Mouse (Mus musculus) embryo, embryonic 11.5 days (tissue): ENCODE results near the gene Lgals1.

Experiments used
- DNase-seq: peaks from one replicate; pipeline ENCODE4 v3.0.0-alpha.2; 2012; ENCODE audit warnings: low read depth, low spot score

Lgals1 gene

DNA sequence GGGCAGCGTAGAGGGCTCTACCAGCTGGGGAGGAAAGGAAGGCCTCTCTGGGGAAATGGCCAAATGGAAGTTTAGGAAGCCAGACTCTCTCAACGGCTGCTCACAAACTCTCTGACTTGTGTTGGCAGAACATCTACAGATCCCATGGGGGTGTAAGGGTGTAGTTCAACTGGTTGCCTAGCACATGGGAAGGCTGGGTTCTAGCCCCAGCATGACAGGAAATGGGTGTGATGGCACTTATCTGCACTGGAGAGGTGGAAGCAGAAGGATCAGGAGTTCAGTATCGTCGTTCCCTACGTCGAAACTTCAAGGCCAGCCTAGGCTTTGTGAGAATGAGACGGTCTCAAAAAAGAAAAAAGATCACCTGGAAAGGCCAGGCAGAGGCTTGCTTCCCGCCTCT lies 17.5 kb upstream of the Lgals1 start:
- no peak for DNase-seq

DNA sequence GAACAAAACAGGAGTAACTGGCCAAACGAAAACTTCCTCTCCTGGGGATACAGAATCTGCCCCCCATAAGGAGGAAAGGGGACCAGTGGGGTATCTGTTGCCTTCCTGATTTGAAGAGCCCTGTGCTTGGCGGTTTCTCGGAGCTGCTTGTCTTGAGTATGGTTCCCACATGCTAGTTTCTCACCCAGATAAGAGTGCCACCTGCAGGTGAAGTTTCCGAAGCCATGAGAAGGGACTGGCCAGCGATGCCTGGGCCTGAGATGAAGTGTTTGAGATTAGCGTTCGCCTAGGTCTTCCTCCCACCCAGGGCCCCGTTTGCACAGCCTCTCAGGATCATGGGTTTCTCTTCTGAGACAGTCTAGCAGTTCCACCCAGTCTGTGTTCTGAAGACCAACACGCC lies 14.5 kb upstream of the Lgals1 start:
- no peak for DNase-seq

DNA sequence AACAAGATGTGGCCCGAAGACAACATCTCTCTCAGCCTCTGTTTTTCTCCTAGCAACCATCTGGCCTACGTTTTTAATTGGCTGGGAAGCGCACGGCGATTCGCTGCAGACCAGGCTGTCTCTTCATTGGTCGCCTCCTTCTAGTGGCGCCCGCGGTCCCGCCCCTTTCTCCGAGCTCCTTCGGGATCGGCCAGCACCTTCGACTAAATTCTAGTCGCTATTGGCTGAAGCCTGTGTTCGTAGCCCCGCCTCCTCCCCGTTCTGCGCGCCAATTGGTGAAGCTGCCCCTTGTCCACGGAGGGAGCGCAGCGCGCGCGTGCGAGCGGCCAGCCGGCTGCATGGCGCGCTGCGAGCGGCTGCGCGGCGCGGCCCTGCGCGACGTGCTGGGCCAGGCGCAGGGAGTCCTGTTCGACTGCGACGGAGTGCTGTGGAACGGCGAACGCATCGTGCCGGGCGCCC lies 12.9 kb upstream of the Lgals1 start, which contains the start of gene Pdxp:
Pdxp (plus strand) TSS at position 288 of the 459 bp plus-strand sequence.
- DNase-seq, result peak; percentile 98

DNA sequence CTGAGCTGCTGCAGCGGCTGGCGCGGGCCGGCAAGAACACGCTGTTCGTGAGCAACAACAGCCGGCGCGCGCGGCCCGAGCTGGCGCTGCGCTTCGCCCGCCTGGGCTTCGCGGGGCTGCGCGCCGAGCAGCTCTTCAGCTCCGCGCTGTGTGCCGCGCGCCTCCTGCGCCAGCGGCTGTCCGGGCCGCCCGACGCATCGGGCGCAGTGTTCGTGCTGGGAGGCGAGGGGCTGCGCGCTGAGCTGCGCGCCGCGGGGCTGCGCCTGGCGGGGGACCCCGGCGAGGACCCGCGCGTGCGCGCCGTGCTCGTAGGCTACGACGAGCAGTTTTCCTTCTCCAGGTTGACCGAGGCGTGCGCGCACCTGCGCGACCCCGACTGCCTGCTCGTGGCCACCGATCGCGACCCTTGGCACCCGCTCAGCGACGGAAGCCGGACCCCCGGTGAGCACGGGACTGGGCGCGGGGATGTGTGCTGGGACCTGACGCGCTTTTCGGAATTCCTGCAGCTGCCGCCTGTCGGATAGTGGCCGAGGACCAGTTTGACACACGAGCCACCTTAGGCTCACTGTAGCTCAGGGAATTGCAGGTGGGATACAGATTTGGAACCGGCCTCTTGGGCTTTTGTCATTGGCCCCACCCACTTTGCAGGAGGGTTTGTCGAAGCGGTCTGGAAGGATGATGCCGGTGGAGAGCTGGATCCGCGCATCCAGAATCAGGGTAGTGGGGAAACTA lies 12.3 kb upstream of the Lgals1 start:
- DNase-seq, result no peak

DNA sequence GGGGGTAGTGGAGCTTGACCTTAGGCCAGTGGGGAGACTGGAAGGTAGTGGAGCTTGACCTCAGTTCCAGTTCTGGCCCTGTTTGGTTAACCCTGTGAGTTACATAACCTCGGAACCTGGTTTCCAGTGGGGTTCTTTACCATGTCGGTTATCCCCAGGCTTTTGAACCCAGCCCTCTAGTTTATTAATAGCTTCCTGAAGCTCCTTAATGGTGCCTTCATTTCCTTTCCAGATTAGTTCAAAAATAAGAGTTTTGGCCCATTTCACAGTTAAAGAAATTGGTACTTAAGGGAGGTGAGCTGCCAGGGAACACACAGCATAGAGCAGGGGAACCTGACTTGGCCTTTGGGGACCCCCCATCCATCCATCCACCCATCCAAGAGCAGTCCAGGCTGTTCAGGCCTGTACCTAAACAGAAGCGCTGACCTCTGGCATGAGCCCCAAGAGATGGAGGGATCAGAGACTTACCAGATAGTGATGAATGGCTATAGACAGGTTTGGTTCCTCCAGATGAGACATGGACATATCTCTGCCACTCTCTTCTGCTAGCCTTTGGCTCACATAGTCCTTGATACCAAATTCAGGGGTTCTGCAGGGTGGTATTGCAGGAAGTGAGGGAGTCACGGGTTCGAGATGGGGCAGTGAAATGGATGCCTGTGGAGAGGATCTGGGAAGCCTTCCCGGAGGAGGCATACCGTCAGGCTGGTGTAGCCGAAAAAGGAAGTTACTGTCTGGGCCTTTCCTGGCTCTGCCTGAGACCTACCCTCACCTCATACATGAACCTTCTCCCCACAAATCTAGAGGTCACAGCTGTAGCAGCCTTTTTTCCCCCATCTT lies 11.5 kb upstream of the Lgals1 start:
- DNase-seq, result no peak

DNA sequence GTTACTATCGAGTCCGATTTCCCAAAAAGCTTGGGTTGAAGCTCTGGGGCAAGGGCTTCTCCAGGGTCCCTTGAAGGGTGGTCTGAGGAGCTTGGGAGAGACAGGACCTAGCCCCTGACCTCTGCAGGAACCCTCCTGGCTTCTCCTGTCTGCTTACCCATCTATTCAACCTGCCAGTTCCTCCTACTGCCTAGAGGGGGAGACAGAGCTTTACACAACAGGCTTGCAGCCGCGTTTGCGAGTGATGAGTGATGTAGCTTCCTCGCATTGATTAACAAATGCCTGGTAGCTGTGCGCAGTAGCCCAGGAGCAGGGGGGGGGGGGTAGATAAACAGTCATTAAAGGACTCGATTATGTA lies 10.9 kb upstream of the Lgals1 start:
- DNase-seq, result no peak

DNA sequence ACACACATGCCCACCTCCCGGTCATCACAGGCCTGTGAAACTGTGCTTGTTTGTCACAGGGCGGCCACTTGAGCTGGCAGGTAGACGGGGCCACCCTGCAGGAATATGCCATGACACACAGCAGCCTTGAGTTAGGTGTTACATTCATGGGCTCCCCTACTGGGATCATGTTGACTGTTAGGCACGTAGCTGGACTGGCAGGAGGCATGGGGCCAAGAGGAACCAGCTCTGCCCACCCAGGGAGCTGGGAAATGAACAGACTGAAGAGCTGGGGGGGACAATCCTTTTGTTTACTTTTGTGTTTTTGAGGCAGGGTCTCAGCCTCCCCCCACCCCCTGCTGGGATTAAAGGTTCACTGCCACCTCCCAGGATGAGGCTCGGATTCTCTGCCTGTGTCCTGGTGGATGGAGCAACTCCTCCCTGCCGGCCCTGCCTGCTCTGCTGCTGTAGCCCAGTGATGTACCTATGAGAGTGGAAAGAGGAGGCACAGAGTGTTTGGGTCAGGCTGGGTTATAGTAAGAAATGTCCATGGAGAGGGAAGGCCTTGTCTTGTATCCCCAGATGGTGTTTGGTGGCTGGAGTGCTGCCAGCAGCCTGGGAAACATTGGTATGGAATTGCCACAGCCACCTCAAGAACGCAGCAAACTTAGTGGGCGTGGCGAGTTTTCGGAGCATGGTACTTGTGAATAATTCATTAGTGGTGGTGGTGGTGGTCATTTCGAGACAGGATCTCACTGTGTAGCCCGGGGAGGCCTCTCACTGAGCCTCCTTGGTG lies 10.3 kb upstream of the Lgals1 start:
- no peak for DNase-seq

DNA sequence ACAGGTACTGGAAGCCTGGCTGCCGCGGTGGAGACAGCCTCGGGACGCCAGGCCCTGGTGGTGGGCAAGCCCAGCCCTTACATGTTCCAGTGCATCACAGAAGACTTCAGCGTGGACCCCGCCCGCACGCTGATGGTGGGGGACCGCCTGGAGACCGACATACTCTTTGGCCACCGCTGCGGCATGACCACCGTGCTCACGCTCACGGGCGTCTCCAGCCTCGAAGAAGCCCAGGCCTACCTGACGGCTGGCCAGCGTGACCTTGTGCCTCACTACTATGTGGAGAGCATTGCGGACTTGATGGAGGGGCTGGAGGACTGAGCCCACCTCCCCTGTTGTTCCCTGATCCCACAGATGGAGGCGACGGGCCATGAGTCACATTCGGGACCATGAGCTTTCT lies 8.4 kb upstream of the Lgals1 start:
- DNase-seq, result no peak

DNA sequence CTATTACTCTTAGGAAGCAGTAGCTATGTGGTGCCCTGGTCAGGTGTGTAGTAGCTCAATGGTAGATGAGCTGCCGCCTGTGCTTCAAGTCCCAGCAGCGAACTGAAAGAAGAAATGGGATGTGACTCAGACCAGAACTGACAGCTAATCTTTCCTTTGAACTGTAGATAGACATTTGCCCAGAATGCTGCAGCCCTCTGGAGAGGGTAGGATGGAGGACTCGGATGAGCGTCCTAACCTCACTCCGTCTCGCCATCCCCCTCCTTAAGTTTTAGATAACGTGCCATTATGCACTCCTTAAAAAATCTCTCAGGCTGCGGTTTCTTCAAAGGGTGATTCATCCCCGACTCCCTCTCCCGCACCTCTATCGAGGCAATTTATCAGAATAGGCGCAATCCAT lies 6.6 kb upstream of the Lgals1 start:
- DNase-seq, result no peak

DNA sequence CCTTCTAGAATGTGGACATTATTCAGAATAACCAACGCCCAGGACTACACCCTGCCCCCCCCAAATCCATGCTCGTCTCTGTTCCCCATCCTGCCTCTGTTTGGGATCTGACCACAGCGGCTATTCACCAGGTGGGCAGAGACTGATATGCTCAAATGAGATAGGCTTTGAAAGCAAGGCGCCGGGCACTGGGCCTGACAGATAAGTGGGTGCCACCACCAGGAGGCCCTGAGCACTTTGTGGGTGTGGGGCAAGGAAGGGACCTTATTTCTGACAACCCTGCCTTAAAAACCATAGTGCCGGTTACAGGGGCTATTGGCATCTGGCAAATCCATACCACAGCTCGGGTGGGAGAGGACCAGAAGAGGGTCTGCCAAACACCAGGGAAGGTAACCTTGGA lies 3.8 kb upstream of the Lgals1 start:
- no peak for DNase-seq

DNA sequence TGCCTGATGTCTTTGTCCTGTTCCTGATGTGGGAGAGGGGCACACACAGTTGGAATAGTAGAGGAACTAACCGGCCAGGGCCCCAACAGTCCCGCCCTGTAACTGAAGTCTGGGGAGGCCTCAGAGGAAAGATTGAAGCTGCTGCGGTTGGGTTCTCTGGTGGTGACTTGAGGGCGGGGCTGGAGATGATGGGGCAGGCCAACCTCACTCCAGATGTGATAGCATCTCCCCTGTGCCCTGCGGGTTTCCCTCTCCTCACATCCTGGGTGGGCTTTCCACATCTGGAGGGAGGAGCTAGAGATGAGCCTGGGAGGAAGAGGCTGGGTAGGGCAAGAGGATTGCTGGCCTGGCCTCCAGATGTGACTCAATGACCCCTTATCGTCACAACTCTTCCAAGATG lies 2.9 kb upstream of the Lgals1 start:
- DNase-seq, result no peak

DNA sequence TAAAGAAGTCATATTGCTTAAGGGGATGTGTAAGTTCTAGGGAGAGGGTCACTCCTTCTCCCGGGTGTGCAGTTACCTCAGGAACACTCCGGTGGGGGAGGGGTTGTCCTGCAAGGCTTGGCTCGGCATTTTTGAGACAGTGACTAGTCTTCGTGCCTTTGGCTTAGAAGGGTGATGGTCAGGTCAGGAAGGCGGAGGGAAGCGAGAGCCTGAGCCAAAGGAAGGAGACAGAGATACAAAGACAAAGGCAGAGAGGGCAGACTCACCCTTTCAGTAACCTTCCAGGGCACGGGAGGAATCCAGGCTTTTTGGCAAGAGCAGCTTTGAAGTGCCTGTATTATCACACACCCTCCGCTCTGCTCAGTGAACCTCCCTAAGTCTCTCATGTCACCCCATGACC lies 1.4 kb upstream of the Lgals1 start:
- no peak for DNase-seq

DNA sequence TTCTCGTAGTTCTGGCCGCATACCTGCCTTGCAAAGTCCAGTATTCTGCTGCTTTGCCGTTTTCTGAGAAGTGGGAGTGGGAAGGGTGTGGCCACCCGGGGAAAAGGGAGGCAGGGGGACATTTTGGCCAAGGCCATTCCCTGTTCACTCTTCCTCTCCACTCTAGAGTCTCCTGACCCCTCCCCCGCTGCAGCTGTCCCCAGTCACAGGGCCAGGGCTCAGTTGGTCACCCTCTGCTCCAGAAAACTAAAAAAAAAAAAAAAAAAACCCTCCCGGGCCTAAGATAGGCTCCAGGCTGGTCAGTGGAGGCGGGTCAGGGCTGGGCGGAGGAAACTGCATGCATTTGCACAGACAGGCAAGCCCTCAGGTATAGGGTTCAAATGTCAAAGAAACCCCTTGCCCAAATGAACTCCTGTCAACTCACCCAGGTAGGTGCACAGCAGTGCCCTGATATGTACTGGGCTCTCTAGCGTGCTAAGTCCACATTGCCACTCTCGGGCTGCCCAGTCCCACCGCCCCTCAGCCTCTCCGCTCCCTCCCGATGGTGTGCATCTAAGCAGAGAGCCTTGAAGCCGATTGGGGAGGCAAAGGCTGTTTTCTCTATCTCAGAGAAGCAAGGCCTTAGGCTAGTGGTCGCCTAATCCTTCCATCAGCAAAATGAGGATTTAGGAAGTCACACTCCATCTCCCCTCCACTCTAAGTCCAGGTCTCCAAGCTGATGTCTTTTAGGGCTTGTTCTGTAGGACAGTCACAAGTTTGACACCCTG lies 679 bp downstream of the Lgals1 start:
- no peak for DNase-seq

DNA sequence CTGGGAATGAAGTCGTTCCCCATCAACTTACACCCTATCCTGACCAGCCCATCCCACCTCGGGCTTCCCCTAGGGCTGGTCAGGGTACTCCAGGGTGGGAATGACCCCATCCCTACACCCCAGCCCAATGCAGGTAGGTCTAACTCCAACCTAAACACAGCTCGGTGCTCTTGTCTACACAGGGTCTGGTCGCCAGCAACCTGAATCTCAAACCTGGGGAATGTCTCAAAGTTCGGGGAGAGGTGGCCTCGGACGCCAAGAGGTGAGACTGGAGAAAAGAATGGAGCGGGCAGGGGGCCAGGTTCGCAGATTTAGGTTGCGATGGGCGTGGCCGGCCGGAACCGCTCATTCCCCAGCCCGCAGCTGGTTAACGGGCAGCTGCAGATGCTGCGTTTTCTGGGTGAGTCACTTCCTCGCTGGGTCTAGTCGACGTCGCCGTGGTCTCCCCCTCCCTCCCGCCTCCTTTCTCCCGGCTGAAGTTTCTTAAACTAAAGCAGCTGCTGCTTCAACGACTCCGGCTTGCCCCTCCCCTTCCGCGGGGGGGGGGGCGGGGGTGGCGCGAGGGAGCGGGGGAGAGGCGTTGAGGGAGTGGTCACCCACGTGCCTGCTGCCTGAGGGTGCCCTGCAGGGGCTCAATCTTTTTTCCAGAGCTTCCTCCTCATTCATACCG lies 1.4 kb downstream of the Lgals1 start:
- DNase-seq, result no peak

DNA sequence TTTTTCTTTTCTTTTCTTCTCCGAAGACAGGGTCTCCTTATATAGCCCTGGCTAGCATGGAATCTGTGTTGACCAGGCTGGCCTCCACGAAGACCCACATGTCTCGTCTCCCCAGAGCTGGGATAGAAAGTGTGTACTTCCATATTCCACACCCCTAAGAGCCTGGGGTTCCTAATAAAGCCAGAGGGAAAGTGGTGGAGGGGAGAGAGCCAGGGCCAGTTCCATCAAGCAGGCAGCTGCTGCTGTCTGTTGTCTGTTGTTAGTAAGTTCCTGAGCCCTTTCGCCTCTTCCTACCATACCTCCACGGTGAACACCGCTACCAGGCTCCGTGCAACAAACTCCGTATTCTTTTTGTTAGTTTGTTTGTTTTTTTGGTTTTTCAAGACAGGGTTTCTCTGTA lies 2.0 kb downstream of the Lgals1 start:
- no peak for DNase-seq

DNA sequence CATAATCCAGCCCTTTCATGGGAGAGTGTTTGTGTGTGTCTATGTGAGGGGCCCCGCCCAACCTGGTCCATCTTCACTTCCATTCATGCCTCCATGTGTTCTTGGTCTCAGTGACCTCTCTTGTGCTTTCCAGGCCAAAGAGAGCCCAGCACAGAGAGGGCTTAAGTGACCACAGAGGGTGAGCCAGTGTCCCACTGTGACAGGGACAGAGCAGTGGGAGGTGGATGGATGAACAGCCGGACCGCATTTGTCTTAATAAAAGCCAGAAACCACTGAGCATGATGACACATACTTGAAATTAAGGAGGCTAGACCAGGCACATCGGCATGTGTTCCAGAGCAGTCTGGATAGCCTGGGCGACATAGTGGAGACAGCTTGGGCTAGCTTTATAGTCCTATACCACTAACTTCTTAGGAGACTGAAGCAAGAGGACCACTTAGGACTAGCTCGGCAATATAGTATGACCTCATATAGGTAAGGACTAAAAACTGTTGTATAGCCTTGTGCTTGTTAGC lies 3.7 kb downstream of the Lgals1 start:
- DNase-seq, result no peak

DNA sequence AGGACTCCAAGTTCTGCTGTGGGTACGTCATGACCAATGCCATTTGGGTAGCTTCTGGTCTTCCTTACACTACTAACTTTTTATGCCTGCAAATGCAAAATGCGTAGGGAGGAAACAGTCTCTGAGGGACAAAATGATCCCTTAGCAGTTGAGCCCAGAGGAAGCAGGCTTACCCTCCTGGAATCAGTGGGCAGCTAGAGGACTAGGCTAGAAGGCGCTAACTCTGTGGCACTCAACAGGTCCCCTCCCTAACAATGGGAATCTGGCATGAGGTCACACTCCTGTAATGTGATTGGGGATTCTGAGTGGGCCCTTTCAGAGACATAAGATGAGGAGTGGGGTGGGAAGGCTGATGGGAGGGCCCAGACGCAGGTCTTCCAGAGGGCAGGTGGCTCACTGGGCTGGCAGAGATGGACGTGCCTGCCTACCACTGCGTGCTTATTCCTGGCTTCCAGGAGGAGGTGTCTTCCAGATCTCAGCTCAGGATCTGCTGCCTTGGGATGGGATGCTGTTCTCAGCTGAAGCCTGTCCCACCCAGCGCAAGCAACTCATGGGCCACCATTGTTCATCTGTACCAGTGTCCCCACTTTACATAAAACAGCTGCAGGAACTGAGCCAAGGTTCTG lies 4.4 kb downstream of the Lgals1 start:
- DNase-seq, result no peak

DNA sequence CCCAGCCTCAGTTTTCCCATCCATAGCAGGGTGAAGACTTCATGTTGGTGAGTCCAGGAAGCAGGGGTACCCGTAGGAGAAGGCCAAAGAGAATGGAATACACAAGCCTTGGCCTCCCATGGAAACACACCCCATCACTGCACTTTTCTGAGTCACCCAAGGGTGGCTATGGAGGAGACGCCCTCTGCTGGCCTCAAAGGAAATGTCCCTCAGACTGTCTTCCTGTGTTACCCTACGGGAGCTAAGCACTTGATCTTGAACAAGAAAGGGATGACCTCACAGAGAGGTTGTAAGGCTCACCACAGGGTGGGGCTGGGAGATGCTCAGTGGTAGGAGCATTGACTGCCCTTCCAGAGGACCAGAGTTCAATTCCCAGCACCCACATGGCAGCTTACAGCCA lies 5.1 kb downstream of the Lgals1 start:
- DNase-seq, result no peak

DNA sequence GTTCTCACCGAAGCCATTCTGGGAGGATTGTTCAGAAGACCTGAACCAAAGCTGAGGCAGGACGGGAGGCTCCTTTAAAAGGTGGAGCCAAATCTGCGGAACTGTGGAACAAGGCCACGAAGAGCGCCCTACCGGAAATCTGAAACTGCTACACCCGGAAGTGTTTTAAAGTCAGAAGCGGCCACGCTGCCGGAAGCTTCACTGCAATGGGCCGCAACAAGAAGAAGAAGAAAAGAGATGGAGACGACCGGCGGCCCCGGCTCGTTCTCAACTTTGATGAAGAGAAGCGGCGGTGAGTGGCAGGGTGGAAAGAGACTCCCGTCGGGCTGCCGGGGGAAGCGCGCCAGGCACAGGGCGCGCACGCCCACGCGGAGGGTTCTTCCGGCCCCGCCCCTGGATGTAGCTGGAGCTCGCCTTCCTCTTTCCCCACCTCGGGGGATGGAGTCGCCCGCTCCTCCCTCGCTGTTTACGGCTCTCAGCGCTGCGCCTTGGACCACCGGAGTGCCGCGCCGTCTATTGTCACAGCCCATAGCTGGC lies 8.3 kb downstream of the Lgals1 start, which contains the start of gene Nol12:
Nol12 (plus strand) TSS at position 150 of the 537 bp plus-strand sequence.
- DNase-seq, result peak; percentile 83

DNA sequence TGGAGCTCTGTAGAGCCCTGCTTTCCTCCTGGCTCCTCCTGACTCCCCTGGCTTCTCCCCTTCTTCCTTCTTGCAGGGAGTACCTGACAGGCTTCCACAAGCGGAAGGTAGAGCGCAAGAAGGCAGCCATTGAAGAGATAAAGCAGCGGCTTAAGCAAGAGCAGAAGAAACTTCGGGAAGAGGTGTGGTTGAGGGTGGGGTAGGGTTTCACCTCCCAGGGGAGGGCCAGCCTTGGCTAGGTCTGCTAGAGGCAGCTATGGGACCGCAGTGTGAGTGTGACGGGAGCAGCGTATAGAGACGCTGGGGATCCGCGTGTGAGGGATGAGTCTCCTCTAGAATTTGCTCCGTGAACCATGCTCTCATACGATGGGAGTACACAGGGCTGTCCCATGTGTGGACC lies 9.9 kb downstream of the Lgals1 start:
- no peak for DNase-seq
